Mouse (Mus musculus): ENCODE measurements at regions not wholly inside any gene's neighbourhood (a gene's known extent, or its start where the extent isn't known, plus 50 kb on each side); places are given as distances from the start of the nearest gene placed in this dataset.

DNA sequence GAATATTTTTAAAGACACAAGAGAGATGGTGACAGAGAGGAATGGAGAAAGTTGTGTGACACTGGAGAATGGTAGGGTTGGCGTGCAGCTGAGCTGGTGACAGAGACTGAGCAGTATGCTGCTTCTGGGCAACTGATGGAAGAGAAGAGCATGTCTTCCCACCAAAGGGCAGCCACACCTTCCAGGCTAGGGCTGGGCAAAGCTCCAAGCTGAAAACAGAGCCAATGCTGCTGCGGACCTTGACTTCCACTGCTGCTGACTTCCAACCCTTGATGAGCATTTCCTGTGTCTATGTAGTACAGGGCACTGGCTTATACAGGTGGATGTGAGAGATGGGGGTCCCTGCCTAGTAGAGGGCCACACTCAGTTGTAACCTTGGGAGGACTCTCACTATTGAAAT lies 418.7 kb downstream of the Pik3r1 start:
- Histone ChIP-seq H3K4me2 (ENCODE audit: low read depth) (no peak overlapping the region), H3K4me1 (ENCODE audit: insufficient read depth) (no peaks in the 10 kb centered on the region), H3K27me3 (ENCODE audit: insufficient read depth, low read length) (no peaks in the 10 kb centered on the region), H3K9ac (no peak overlapping the region), H3K36me3 (ENCODE audit: insufficient read depth) (no peaks in the 10 kb centered on the region), H3K27ac (ENCODE audit: low read depth, low read length) (no peak overlapping the region), H3K9me3 (ENCODE audit: low read length) (no peaks in the 10 kb centered on the region), H3K4me3 (ENCODE audit: low read depth, low read length) (no peak overlapping the region)
- no peak for TF ChIP-seq CTCF (IDR thresholded peaks at IDR 0.05; ENCODE audit: low read depth)
- no peak for DNase-seq
- WGBS: 86% methylated on average over 2 of the region's 2 CpGs
- ATAC-seq: no peak

DNA sequence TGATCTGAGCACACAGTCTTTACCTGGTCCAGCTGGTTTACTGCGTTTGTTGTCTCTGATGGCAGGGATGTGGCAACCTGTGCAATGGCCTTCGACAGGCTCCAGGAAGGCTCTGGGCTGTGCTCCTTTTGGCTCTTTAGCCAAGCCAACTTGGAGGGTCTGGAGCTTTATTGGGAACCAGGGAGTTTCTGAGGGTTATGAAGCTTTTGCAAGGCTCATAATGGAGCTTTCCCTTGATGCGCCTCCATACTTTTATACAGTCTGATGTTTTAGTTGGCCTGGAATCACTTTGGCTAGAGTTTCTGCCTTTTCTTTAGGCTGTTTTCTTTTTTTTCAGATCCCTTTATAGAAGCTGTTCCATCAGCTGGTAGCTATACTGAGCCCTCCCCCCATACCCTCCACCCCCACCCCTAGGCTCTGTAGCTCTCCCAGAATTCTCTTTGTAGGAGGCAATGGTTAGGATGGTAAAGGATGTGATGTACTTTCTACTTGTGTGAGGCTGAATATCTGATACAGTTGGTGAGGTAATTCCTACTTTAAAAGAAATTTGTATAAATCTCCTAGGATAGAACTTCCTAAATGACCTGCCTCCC lies 429.6 kb downstream of the Pik3r1 start:
- Histone ChIP-seq H3K36me3 (ENCODE audit: insufficient read depth) (no peaks in the 10 kb centered on the region), H3K27me3 (ENCODE audit: insufficient read depth, low read length) (no peaks in the 10 kb centered on the region), H3K9me3 (ENCODE audit: low read length) (no peaks in the 10 kb centered on the region), H3K4me2 (ENCODE audit: low read depth) (no peak overlapping the region), H3K9ac (no peak overlapping the region), H3K4me1 (ENCODE audit: insufficient read depth) (no peaks in the 10 kb centered on the region), H3K27ac (ENCODE audit: low read depth, low read length) (no peak overlapping the region), H3K4me3 (ENCODE audit: low read depth, low read length) (no peak overlapping the region)
- DNase-seq (no peak), ATAC-seq (no peak)
- TF ChIP-seq CTCF (IDR thresholded peaks at IDR 0.05; ENCODE audit: low read depth): no peak
- WGBS: 82% methylated on average over 3 of the region's 3 CpGs

DNA sequence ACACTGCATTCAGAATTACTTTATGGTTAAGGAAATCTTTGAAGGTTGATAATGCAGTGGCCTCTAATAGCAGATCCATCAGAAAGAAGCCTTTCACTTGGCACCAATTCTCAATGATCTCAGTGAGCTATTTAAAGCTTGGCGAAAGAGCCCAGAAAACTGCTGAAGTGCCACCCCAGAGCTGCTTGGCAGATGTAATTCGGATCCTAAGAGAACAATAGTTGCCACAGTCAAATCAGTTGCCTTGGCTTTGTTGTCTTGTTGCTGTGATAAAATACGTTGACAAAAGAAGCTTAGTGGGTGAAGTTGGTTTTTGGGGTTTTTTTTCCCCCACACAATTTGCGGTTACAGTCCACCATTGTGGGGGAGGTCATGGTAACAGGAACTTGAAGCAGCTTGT lies 449.4 kb downstream of the Pik3r1 start:
- TF ChIP-seq CTCF (IDR thresholded peaks at IDR 0.05; ENCODE audit: low read depth): no peak
- no peak for ATAC-seq
- H3K9me3 ChIP-seq (ENCODE audit: low read length): no peaks in the 10 kb centered on the region
- H3K27ac ChIP-seq (ENCODE audit: low read depth, low read length): no peak overlapping the region
- no peaks in the 10 kb centered on the region for H3K4me1 ChIP-seq (ENCODE audit: insufficient read depth)
- H3K4me3 ChIP-seq (ENCODE audit: low read depth, low read length): no peak overlapping the region
- WGBS: 40% methylated on average over 4 of the region's 4 CpGs
- no peaks in the 10 kb centered on the region for H3K36me3 ChIP-seq (ENCODE audit: insufficient read depth)
- H3K4me2 ChIP-seq (ENCODE audit: low read depth): no peak overlapping the region
- H3K9ac ChIP-seq: no peak overlapping the region
- no peak for DNase-seq
- H3K27me3 ChIP-seq (ENCODE audit: insufficient read depth, low read length): no peaks in the 10 kb centered on the region

DNA sequence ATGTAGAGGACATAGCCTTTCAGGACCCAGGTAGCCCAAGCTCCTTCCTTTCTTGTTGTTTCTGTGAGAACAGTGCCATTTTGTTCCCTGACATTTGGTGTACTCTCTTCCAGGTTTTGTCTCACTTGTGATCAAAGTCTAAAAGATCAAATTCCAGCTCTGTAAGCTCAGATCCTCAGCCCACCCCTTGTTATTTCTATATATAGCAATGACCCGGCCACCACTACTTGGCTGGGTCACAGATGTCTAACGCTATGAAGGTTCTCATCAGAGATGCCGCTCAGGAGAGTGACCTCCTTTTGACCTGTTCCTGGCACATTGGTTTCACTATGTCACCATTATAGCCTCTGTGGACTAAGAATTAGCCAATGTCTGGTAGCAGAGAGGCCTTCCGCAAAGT lies 451.7 kb downstream of the Pik3r1 start:
- Histone ChIP-seq H3K9ac (no peak overlapping the region), H3K9me3 (ENCODE audit: low read length) (no peaks in the 10 kb centered on the region), H3K4me1 (ENCODE audit: insufficient read depth) (no peaks in the 10 kb centered on the region; the same call in 1 of the 2 replicates), H3K4me2 (ENCODE audit: low read depth) (no peak overlapping the region), H3K27ac (ENCODE audit: low read depth, low read length) (no peak overlapping the region), H3K27me3 (ENCODE audit: insufficient read depth, low read length) (no peaks in the 10 kb centered on the region), H3K4me3 (ENCODE audit: low read depth, low read length) (no peak overlapping the region), H3K36me3 (ENCODE audit: insufficient read depth) (no peaks in the 10 kb centered on the region)
- DNase-seq: no peak
- WGBS: 80% methylated on average over 4 of the region's 4 CpGs
- TF ChIP-seq CTCF (IDR thresholded peaks at IDR 0.05; ENCODE audit: low read depth): no peak
- ATAC-seq: no peak

DNA sequence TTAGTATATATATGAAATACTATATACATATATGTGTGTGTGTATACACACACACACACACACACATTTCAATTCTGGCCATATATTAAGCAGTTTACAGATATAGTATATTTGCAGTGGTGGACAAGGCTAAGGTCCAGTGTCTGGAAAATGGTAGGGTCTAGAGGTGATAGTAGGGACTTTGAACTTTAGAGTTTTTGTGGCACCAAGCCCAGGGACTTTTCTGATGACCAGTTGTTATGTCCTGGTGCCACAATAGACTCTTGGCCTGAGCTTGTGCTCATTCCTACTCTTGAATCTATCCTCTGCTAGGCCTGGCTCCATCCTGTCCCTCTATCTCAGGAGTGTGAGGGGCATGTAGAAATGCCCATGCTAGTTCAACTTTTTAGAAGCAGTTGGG lies 454.0 kb downstream of the Pik3r1 start:
- Histone ChIP-seq H3K4me2 (ENCODE audit: low read depth) (no peak overlapping the region), H3K27ac (ENCODE audit: low read depth, low read length) (no peak overlapping the region)
- ATAC-seq: no peak

DNA sequence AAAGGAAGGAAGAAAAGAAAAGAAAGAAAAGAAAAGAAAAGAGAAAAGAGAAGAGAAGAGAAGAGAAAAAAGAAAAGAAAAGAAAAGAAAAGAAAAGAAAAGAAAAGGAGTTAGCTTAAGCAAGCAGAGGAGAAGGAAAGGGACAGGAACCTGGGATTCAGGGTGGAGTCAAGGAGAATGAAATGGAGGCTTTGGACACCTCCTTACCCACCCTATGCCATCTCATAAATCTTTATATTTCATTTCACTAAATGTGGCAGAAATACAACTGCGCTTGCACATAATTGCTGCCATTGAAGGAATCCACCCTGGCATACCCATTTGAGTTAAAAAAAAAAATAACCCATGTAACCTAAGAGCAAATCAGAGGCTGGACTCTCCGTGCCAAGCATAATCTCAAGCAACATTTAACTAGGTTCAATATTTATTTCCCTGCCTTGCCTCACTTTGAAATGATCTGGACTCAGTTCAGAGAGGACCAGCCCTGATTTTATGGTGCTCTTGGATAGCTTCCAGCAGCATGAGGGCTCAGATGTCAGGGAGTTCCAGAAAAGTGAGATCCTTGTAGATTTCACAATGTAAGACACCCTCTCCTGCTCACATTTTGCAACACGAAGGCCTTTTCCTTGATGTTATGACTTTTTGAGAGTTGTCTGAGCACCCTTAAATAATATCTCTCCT lies 456.2 kb downstream of the Pik3r1 start:
- no peak for ATAC-seq
- WGBS: 83% methylated on average over 3 of the region's 3 CpGs
- Histone ChIP-seq H3K36me3 (ENCODE audit: insufficient read depth) (no peaks in the 10 kb centered on the region), H3K4me2 (ENCODE audit: low read depth) (no peak overlapping the region), H3K4me1 (ENCODE audit: insufficient read depth) (no peaks in the 10 kb centered on the region; the same call in 1 of the 2 replicates), H3K9me3 (ENCODE audit: low read length) (no peaks in the 10 kb centered on the region), H3K9ac (no peak overlapping the region), H3K4me3 (ENCODE audit: low read depth, low read length) (no peak overlapping the region), H3K27ac (ENCODE audit: low read depth, low read length) (no peak overlapping the region), H3K27me3 (ENCODE audit: insufficient read depth, low read length) (no peaks in the 10 kb centered on the region)
- no peak for DNase-seq
- TF ChIP-seq CTCF (IDR thresholded peaks at IDR 0.05; ENCODE audit: low read depth): no peak

More for the DNA sequence above, 454.0 kb downstream of the Pik3r1 start:
- no peaks in the 10 kb centered on the region for H3K36me3 ChIP-seq (ENCODE audit: insufficient read depth)
- H3K27me3 ChIP-seq (ENCODE audit: insufficient read depth, low read length): no peaks in the 10 kb centered on the region
- H3K4me3 ChIP-seq (ENCODE audit: low read depth, low read length): no peak overlapping the region
- no peaks in the 10 kb centered on the region for H3K9me3 ChIP-seq (ENCODE audit: low read length)
- no peak overlapping the region for H3K9ac ChIP-seq
- DNase-seq: no peak
- no peaks in the 10 kb centered on the region; the same call in 1 of the 2 replicates for H3K4me1 ChIP-seq (ENCODE audit: insufficient read depth)
- no peak for TF ChIP-seq CTCF (IDR thresholded peaks at IDR 0.05; ENCODE audit: low read depth)

DNA sequence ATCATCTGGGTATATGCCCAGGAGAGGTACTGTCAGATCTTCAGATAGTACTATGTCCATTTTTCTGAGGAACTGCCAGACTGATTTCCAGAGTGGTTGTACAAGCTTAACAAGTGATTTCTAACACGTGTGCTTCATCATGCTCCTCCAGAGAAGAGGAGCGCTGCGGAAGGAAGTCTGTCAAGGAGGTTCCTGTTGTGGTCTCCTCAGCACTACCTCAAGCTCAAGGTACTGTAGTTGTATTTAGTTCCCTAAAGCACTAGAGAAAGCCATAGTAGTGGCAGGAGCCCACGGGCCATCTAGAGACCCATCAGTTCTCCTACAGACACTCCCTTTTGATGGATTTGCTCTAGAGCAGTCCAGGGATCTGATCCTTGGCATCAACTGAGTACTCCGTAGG lies 459.3 kb downstream of the Pik3r1 start:
- Histone ChIP-seq H3K4me1 (ENCODE audit: insufficient read depth) (no peaks in the 10 kb centered on the region; the same call in 1 of the 2 replicates), H3K4me3 (ENCODE audit: low read depth, low read length) (no peak overlapping the region), H3K4me2 (ENCODE audit: low read depth) (no peak overlapping the region), H3K27me3 (ENCODE audit: insufficient read depth, low read length) (no peaks in the 10 kb centered on the region), H3K27ac (ENCODE audit: low read depth, low read length) (no peak overlapping the region), H3K9ac (no peak overlapping the region), H3K9me3 (ENCODE audit: low read length) (no peaks in the 10 kb centered on the region), H3K36me3 (ENCODE audit: insufficient read depth) (no peaks in the 10 kb centered on the region)
- 95% methylated on average over 5 of the region's 5 CpGs for WGBS
- no peak for TF ChIP-seq CTCF (IDR thresholded peaks at IDR 0.05; ENCODE audit: low read depth)
- no peak for ATAC-seq
- no peak for DNase-seq

Data from forebrain, postnatal 0 days (tissue).